Mouse (Mus musculus) heart, embryonic 16.5 days (tissue): ENCODE measurements around the gene Gm20388. TPM values are rescaled to one million over a fixed set of nuclear protein-coding genes. Genes with fewer than 3 reads are reported as not detected.

Experiments used
- ATAC-seq: fragments of 200-750 bp; cut with Nextera tagmentation; replicated peaks from 2 replicates; pipeline ENCODE4 v1.8.0; 2017; ENCODE audit warnings: moderate number of reproducible peaks; ENCODE audit not compliant: insufficient read depth, low FRiP score; ENCODE audit errors: extremely low read depth
- H3K27ac ChIP-seq: fragments of 300-500 bp; sonication (generic); 2 replicates; pipeline ENCODE4 v1.5.1; 2014; ENCODE audit warnings: mild to moderate bottlenecking, low read length, control low read depth, moderate library complexity
- H3K27me3 ChIP-seq: fragments of 300-500 bp; sonication (generic); 2 replicates; pipeline ENCODE4 v1.6.1; 2014; ENCODE audit warnings: low read length, mixed read lengths; ENCODE audit not compliant: control insufficient read depth, insufficient read depth
- H3K36me3 ChIP-seq: fragments of 300-500 bp; sonication (generic); 2 replicates; pipeline ENCODE4 v1.6.1; 2014; ENCODE audit not compliant: control insufficient read depth, insufficient read depth
- H3K4me1 ChIP-seq: fragments of 300-500 bp; sonication (generic); 2 replicates; pipeline ENCODE4 v1.6.1; 2014; ENCODE audit warnings: low read length, mixed read lengths; ENCODE audit not compliant: control insufficient read depth, insufficient read depth
- H3K4me2 ChIP-seq: fragments of 300-500 bp; sonication (generic); 2 replicates; pipeline ENCODE4 v1.6.1; 2014; ENCODE audit warnings: low read depth, mild to moderate bottlenecking, control low read depth, low read length
- H3K4me3 ChIP-seq: fragments of 300-500 bp; sonication (generic); 2 replicates; pipeline ENCODE4 v1.5.1; 2014; ENCODE audit warnings: mild to moderate bottlenecking, control low read depth, low read length
- H3K9ac ChIP-seq: fragments of 300-500 bp; sonication (generic); 2 replicates; pipeline ENCODE4 v1.6.1; 2014; ENCODE audit warnings: low read length, control low read depth
- H3K9me3 ChIP-seq: fragments of 300-500 bp; sonication (generic); replicated peaks from 2 replicates; pipeline ENCODE4 v1.6.1; 2016; ENCODE audit warnings: low read length; ENCODE audit not compliant: control insufficient read depth
- WGBS: fragments of 180-500 bp; shearing (Covaris S2); extraction: QIAGEN DNeasy Blood & Tissue Kit; methylation state at CpG from one replicate; pipeline ENCODE4 v1.1.7; 2014; 5-methylcytosine and 5-hydroxymethylcytosine counted together
- polyA plus RNA-seq: library from polyadenylated mRNA; unstranded; fragments of >200 nt; fragmentation: Nextera tagmentation; extraction: Ambion mirVana; gene quantifications from 2 replicates; pipeline ENCODE4 v1.2.1, GENCODE M21; 2015

Gene Gm20388
- polyA plus RNA-seq, 1 experiment from 2014 or later, result 4.5 TPM

DNA sequence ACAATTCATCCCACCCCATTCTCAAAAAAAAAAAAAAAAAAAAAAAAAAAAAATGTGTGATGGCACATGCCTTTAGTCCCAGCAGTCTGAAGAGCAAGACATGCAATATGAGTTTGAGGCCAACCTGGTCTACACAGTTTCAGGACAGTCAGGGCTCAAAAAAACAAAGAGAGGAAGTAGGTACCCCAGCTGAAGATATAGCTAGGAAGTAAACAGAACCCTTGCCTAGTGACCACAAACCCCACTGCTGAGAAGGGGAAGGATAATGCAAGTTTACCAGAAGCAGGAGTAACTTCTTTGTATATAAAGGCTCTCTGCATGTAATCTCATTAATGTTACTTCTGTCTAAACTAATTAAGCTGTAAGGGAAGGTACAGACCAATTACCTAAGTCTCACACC is 3122.1 kb downstream of the Gm20388 start:
- H3K36me3 ChIP-seq, result no peaks in the 10 kb centered on the region
- H3K9ac ChIP-seq, result no peak overlapping the region
- no peak overlapping the region for H3K4me2 ChIP-seq
- no peaks in the 10 kb centered on the region for H3K9me3 ChIP-seq
- no peak overlapping the region; the same call in 1 of the 2 replicates for H3K27ac ChIP-seq
- no peak overlapping the region for H3K4me3 ChIP-seq
- 0 out of 2 replicates have a peak, but pooled peaks have one; percentile 29 for ATAC-seq
- no peaks in the 10 kb centered on the region for H3K27me3 ChIP-seq
- H3K4me1 ChIP-seq, result peaks cover 38% of the 10 kb centered on the region

DNA sequence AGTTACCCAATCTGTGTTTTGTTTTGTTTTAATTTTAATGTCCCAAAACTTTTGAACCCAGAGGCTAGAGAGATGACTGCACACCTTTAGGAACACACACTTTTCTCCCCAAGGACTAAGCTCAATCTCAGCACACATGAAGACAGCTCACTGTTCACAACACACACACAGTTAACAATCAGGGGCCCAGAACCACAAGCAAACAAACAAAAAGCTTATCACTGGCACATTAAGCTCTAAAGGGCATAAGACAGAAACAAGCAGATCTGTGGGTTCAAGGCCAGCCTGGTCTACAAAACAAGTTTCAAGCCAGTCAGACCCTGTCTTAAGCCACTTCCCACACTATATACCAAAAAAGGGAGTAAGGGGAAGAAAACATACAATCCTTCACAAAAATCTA is 3122.8 kb downstream of the Gm20388 start:
- no peak overlapping the region for H3K4me2 ChIP-seq
- no peaks in the 10 kb centered on the region for H3K9me3 ChIP-seq
- no peak overlapping the region for H3K4me3 ChIP-seq
- H3K27ac ChIP-seq, result peak overlapping the region; percentile 53
- H3K27me3 ChIP-seq, result no peaks in the 10 kb centered on the region
- ATAC-seq, result no peak
- no peaks in the 10 kb centered on the region for H3K36me3 ChIP-seq
- no peak overlapping the region for H3K9ac ChIP-seq
- peaks cover 41% of the 10 kb centered on the region for H3K4me1 ChIP-seq

DNA sequence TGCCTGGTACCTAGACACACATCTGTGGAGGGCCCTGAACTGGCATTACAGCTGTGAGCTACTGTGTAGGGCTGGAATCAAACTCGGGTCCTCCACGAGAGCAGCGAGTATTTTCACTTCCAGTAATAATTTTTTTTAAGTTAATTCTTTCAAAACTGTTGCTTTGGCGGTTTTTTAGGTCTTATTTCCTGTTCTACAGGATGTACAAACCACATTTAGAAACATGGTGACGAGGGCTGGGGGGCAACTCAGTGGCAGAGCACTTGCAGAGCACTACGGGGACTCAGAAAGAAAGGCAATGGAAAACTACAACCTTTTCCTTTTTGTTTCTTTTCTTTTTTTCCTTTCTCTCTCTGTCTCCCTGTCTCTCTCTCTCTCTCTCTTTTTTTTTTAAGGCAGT is 3123.5 kb downstream of the Gm20388 start:
- Histone ChIP-seq H3K4me1 (peaks cover 43% of the 10 kb centered on the region), H3K4me3 (no peak overlapping the region), H3K27me3 (no peaks in the 10 kb centered on the region), H3K27ac (peak overlapping the region; percentile 45; the same call in 1 of the 2 replicates), H3K36me3 (no peaks in the 10 kb centered on the region), H3K9ac (no peak overlapping the region), H3K4me2 (peak overlapping the region; percentile 4; the same call in 1 of the 2 replicates), H3K9me3 (no peaks in the 10 kb centered on the region)
- 62% methylated on average over 6 of the region's 6 CpGs for WGBS
- ATAC-seq, result no peak

DNA sequence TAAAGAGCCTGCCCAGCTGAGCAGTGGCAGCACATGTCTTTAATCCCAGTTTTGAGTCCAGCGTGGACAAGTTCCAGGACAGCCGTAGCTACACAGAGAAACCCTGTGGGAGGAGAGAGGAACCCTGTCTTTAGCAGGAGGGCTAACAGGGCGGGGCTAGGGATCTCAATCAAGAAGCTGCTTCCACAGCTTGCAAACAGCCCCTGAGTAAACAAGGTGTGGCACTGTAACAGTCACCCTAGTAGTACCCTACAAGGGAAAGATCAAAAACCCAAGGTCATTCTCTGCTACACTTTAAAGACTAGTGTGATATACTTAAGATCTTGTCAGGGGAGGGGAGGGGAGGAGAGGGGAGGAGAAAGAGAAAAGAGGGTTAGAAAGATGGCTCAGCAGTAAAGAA is 3126.3 kb downstream of the Gm20388 start:
- no peak overlapping the region for H3K4me3 ChIP-seq
- no peak for ATAC-seq
- no peaks in the 10 kb centered on the region for H3K27me3 ChIP-seq
- H3K4me1 ChIP-seq, result peaks cover 60% of the 10 kb centered on the region
- no peaks in the 10 kb centered on the region for H3K36me3 ChIP-seq
- peak overlapping the region; percentile 46 for H3K27ac ChIP-seq
- no peaks in the 10 kb centered on the region for H3K9me3 ChIP-seq
- H3K9ac ChIP-seq, result peak overlapping the region; percentile 51
- 0 out of 2 replicates have a peak overlapping the region, but pooled peaks have one; percentile 13 for H3K4me2 ChIP-seq
- 31% methylated on average over 3 of the region's 3 CpGs for WGBS

DNA sequence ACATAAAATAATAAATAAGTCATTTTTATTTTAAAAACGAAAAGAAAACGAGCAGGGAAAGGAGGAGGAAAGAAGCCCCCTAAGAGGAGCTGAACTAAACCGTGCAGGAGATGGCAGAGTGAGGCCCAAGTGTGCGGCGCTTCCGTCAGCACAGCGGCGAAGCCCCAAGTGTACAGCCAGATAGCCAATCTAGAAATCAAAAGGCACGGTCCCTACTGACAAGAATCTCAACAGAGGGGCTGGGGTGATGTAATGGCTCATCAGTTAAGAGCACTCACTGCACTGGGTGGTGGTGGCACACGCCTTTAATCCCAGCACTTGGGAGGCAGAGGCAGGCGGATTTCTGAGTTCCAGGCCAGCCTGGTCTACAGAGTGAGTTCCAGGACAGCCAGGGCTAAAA is 3126.8 kb downstream of the Gm20388 start:
- Histone ChIP-seq H3K4me2 (no peak overlapping the region), H3K4me3 (no peak overlapping the region), H3K36me3 (no peaks in the 10 kb centered on the region), H3K27me3 (no peaks in the 10 kb centered on the region), H3K27ac (peak overlapping the region; percentile 46; the same call in 1 of the 2 replicates), H3K9ac (no peak overlapping the region), H3K4me1 (peaks cover 57% of the 10 kb centered on the region), H3K9me3 (no peaks in the 10 kb centered on the region)
- no peak for ATAC-seq
- WGBS, result 76% methylated on average over 11 of the region's 11 CpGs

DNA sequence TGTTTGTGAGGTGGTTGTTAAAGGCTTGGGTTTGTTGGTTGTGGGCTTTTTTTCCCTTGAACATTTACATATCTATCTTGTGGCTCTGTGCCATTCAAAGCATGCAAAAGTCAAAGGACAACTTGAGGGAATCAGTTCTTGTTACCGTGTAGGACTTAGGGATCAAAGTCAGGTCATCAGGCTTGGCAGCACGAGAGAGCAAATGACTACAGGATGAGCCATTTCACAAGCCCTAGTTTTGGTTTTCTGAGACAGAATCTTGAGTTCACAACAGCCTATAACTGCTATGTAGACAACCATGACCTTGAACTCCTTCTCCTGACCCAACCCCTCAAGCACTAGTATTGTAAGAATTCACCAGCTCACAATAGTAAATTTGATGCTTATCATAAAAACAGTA is 3127.7 kb downstream of the Gm20388 start:
- no peak overlapping the region for H3K4me3 ChIP-seq
- peaks cover 57% of the 10 kb centered on the region for H3K4me1 ChIP-seq
- WGBS, result 18% methylated on average over 2 of the region's 2 CpGs
- H3K9ac ChIP-seq, result no peak overlapping the region; the same call in 1 of the 2 replicates
- H3K27me3 ChIP-seq, result no peaks in the 10 kb centered on the region
- ATAC-seq, result no peak
- no peaks in the 10 kb centered on the region for H3K36me3 ChIP-seq
- H3K9me3 ChIP-seq, result no peaks in the 10 kb centered on the region
- no peak overlapping the region for H3K4me2 ChIP-seq
- peak overlapping the region; percentile 18; the same call in 1 of the 2 replicates for H3K27ac ChIP-seq

DNA sequence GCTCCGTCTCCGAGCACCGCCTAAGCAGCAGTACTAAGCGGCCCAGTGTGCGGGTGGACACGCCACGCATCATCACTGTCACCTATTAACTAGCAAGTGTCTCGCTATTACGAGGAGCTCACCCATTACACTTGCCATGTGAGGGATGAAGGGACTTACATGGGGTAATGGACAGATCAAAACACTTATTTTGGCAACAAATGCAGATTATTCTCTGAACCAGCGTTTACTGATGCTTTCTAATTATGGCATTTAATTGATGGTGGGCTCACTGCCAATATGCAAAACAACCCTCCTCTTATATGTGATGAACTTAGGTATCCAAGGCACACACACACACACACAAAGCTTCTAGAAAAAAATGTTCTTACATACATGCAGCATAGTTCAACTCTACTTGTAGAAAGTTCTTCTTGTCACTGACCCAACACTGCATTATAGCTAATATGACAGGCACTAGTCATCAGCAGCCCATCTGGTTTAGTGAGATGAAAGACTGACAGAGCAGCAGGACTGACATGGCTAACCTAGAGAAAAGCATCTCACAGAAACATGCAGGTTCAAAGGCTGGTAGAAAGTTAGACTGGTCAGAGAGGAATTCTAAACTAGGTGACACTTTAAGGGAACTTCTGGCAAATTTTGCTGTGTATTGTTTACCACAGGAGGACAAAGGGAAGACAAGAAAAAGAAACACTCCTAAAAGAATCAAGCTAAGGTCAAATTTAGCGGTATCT is 3128.9 kb downstream of the Gm20388 start:
- no peak overlapping the region; the same call in 1 of the 2 replicates for H3K9ac ChIP-seq
- ATAC-seq, result no peak
- H3K9me3 ChIP-seq, result no peaks in the 10 kb centered on the region
- peak overlapping the region; percentile 87 for H3K27ac ChIP-seq
- H3K27me3 ChIP-seq, result no peaks in the 10 kb centered on the region
- peak overlapping the region; percentile 69 for H3K4me2 ChIP-seq
- peak overlapping the region; percentile 63 for H3K4me3 ChIP-seq
- WGBS, result 78% methylated on average over 11 of the region's 11 CpGs
- H3K4me1 ChIP-seq, result peaks cover 53% of the 10 kb centered on the region
- H3K36me3 ChIP-seq, result no peaks in the 10 kb centered on the region

DNA sequence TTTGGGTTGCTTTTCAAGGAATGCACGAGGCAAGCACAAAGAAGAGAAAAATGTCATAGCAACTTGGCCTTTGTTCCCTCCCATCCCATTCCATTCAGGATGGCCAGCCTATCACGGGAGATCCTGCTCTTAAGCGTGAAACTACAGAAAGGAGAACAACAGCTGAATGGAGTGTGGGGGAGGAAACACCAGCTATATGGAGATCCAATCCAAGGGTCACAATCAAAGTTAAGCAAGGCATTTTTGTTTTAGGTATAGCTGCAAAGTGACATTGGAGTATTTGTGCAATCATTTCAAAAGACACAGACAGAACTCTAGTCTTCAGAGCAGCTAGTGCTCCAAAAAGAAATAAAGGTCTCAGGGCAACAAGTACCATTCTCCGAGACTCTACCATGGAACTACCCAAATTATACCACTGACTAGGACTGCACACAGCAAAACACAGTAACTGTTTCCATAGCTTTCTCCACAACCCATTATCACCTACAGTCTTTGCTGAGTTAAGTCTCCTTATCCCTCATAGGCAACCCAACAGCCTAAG is 3129.5 kb downstream of the Gm20388 start:
- Histone ChIP-seq H3K4me1 (peaks cover 51% of the 10 kb centered on the region), H3K27ac (peak overlapping the region; percentile 87), H3K27me3 (no peaks in the 10 kb centered on the region), H3K4me3 (peak overlapping the region; percentile 63), H3K9ac (peak overlapping the region; percentile 94), H3K4me2 (peak overlapping the region; percentile 69), H3K9me3 (no peaks in the 10 kb centered on the region), H3K36me3 (no peaks in the 10 kb centered on the region)
- no peak for ATAC-seq
- 13% methylated on average over 4 of the region's 4 CpGs for WGBS

DNA sequence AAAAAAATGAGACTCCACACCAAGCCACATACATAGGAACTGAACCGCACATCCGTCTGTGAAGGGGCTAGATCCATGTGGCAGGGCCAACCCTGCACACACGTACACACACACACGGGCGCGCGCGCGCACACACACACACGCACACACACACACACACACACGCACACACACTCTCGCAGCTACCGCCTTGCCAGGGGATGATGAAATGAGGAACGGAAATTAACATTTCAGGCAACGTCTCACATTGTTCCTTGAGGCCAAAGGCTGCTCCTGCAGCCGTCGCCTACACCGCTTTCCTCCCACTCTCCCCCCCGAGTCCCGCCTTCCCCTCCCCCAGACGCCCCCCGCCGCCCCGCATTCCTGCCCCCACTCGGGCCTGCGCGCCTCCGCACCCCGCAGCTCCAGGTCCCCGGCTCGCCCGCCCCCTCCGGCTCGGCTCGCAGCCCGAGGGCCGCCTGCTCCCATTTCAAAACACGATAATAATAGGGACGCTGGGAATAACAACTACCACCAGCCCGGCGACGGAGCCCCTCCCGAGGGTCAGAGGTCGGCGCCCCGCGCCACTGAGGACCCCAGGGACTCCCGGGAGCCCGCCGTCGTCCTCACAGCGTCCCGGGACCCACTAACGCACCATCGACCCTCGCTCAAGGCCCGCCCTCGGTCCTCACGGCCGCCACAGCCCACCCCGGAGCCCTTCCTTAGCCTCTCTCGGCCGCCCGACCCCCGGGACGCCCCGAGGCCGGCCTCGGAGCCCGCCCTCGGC is 3130.6 kb downstream of the Gm20388 start:
- ATAC-seq, result no peak
- WGBS, result 1% methylated on average over 64 of the region's 71 CpGs

More for the DNA sequence above, 3130.6 kb downstream of the Gm20388 start:
- Histone ChIP-seq H3K4me3 (peak overlapping the region; percentile 63), H3K36me3 (no peaks in the 10 kb centered on the region), H3K4me2 (peak overlapping the region; percentile 69), H3K27me3 (no peaks in the 10 kb centered on the region), H3K4me1 (peaks cover 44% of the 10 kb centered on the region), H3K27ac (peak overlapping the region; percentile 87), H3K9me3 (no peaks in the 10 kb centered on the region), H3K9ac (peak overlapping the region; percentile 94)
